Mouse (Mus musculus) layer of hippocampus, postnatal 25 days (tissue): ENCODE results near the gene Atp8b4. TPM values are rescaled to one million over a fixed set of nuclear protein-coding genes. Genes with fewer than 3 reads are reported as not detected.

Experiments
- DNase-seq, 2 experiments: peaks; one replicate each; pipeline ENCODE4 v3.0.0; 2022; ENCODE audit warnings: mixed read lengths in 2 of 2, low spot score in 1 of 2; ENCODE audit errors: extremely low spot score in 1 of 2
- total RNA-seq, 2 experiments: library from RNA; stranded (reverse); gene quantifications; 2 replicates each; pipeline ENCODE4 v1.2.3; 2021

The Atp8b4 gene
- total RNA-seq, 2 experiments from 2014 or later: not detected

DNA sequence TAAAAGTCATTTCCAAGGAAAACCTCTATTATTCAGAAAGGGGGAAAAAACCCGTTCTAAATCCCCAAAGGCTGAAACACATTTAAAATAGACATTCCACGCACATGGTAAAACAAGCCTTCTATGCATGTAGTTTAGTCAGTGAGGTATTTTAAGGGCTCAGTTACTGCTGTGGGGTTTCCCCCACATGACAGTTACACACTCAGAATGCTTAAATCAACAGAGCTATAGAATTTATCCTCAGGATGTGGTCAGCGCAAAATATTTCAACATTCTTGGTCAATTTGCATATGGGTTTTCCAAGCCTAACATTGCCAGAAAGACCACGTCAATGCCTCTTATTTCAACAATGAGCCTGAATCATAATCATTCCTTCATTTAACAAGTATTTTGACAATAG is 190.5 kb downstream of the Atp8b4 start:
- no peak for DNase-seq

DNA sequence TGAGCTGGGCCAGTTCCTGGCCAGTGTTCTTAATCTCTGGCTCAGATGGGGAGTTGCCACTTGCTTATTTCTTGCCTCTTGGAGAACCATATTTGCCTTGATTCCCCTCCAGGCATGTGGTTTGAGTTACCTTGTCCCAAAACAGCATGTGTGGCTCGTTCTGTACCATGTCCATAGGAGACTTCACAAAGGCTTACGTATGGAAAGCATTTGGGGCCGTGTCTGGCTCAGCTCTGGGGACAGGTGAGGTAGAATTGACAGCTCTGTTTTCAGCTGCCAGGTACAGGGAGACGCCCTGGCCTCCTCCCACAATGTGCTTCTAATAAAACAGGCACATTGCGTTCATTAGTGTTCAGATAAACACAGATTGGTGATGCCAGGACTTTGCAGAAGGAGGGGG is 195.9 kb downstream of the Atp8b4 start:
- DNase-seq: no peak

GRCm38 (mm10) chr2:126303226-126303625 is 197.2 kb downstream of the Atp8b4 start:
- no peak for DNase-seq

- DNase-seq: no peak
These were observed 198.1 kb downstream of the Atp8b4 start for GRCm38 (mm10) chr2:126302381-126302780.

DNA sequence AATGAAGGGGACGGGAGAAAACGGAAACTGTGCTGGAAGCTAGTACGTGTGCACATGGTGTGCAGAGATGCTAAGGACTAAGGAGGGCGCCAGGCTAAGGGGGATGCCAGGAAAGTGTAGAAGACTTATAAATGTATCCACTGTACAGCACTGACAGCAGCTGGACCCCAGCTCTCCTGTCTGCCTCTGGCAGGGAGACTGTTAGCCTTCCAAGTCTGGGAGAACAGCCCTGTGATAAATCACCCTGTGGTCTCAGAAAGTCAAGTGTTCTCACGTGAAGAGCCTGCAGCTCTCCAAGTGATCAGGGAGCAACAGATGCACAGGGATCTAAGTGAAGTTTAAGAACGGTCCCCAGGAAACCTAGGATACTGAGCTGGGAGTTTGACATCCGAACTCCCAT is 209.8 kb downstream of the Atp8b4 start:
- no peak for DNase-seq

DNA sequence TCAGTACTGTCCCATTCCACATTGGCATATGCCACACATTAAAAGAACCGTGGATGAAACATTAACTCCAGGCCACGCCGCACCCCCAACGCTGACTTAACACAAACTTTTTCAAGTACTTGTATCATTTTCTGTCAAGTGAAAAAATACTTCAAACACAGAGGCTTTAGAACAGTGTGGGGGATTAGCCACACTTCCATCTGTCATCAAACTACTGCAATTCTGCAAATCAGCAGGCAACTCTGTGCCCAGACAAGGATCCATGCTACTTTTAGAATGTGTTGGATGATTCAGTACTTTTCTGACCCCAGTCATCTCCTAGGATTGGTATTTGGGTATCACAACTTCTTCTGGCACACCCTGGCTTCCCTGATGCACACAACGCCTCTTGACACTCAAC is 212.5 kb downstream of the Atp8b4 start:
- DNase-seq: no peak

DNA sequence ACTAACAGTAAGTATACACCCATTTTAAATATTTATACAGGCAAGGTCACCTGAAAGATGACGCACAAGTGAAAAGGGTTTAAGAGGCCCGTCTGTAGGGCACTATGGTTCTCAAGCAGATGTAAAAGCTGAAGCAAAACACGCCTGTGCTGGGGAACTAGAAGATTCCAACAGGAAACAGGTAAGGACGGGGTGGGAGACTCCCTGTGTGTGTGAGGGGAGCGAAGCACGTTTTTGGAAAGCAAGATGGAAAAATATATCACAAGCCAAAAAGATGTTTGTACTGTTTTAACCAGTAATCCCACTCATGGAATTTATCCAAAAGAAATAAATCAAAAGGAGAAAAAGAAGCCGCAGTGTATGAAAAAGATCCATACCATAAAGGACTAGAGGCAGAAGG is 214.1 kb downstream of the Atp8b4 start:
- no peak for DNase-seq

DNA sequence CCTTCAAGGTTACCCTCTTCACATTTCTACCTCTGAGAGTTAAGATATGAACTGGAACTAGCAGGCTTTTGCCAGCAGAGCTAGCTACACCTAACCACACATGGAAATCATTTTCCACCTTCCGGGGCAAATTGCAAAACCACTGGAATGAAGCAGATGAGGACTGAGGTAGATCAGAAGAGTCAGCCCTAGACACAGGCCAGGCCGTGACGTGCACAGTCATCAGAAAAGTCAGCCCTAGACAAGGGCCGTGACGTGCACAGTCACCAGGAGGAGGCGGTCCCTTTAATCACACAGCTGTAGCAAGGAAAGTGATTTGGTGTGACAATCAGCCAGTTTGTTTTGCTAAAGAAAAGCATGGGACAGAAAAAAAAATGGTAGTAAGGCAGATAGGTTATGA is 216.4 kb downstream of the Atp8b4 start:
- no peak for DNase-seq

- DNase-seq: no peak
These were observed 217.4 kb downstream of the Atp8b4 start for GRCm38 (mm10) chr2:126283086-126283485.

- no peak for DNase-seq
These were observed 225.0 kb downstream of the Atp8b4 start for GRCm38 (mm10) chr2:126275511-126275910.

DNA sequence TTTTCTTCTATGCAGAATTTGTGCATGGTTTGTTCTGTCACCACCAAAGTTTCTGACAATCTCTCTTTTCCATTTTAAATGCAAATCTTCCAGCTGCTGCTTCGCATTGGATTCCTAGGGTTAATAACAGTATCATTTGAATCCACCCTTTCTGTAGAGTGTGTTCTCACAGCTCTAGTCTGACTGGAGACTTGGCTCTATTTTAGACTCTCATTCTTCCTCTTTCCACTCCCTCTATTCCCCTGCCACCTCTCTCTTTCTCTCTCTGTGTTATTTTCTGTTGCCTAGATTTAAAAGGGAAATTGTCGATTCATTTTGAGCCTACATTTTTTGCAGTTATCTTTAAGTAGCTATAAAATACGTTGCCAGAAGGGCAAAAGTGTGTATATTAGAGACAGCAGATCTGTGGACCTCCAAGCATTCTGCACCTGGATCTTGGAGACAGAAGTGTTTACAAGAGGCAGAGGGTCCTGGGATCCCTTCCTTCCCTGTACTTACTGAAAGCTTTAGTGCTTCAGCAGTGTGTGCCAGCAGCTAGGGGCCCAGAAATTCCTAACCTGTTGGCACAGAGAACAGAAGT is 225.6 kb downstream of the Atp8b4 start:
- no peak for DNase-seq

- no peak for DNase-seq
These were observed 226.2 kb downstream of the Atp8b4 start for GRCm38 (mm10) chr2:126274311-126274710.

Other genes with a start within 250 kb of the Atp8b4 start
- 10 to 100 TPM; 10.7 to 11.6 TPM for gene Slc27a2, start 51.7 kb upstream of the Atp8b4 start, total RNA-seq
- gene Hdc, start 118.6 kb upstream of the Atp8b4 start, total RNA-seq: 1 to 10 TPM in 1 of 2 experiments, under 1 TPM in 1; 0.84 to 1.4 TPM
- gene Gabpb1, start 175.7 kb upstream of the Atp8b4 start, total RNA-seq: 10 to 100 TPM; 18.2 to 20.2 TPM
- gene Usp8, start 206.7 kb upstream of the Atp8b4 start, total RNA-seq: 10 to 100 TPM; 50.2 to 50.7 TPM